Mouse (Mus musculus) embryonic facial prominence, embryonic 13.5 days (tissue): ENCODE results near the gene Kcnh5. TPM values are rescaled to one million over a fixed set of nuclear protein-coding genes. Genes with fewer than 3 reads are reported as not detected.

ENCODE experiments used
- ATAC-seq: fragments of 200-750 bp; cut with Nextera tagmentation; 2 replicates; pipeline ENCODE4 v1.8.0; 2017; ENCODE audit warnings: low read depth; ENCODE audit not compliant: insufficient number of reproducible peaks, insufficient read depth, low FRiP score, low TSS enrichment
- H3K27ac ChIP-seq: fragments of 300-500 bp; sonication (generic); 2 replicates; pipeline ENCODE4 v1.5.1; 2015; ENCODE audit warnings: moderate library complexity, mild to moderate bottlenecking, inconsistent platforms
- H3K27me3 ChIP-seq: fragments of 300-500 bp; sonication (generic); 2 replicates; pipeline ENCODE4 v1.6.1; 2015; ENCODE audit warnings: mild to moderate bottlenecking, inconsistent platforms
- H3K36me3 ChIP-seq: fragments of 300-500 bp; sonication (generic); 2 replicates; pipeline ENCODE4 v1.6.1; 2015; ENCODE audit warnings: mild to moderate bottlenecking, inconsistent platforms
- H3K4me1 ChIP-seq: fragments of 300-500 bp; sonication (generic); 2 replicates; pipeline ENCODE4 v1.6.1; 2015; ENCODE audit warnings: inconsistent platforms
- H3K4me2 ChIP-seq: fragments of 300-500 bp; sonication (generic); 2 replicates; pipeline ENCODE4 v1.6.1; 2015; ENCODE audit warnings: moderate library complexity, mild to moderate bottlenecking, inconsistent platforms
- H3K4me3 ChIP-seq: fragments of 300-500 bp; sonication (generic); 2 replicates; pipeline ENCODE4 v1.5.1; 2015; ENCODE audit warnings: mild to moderate bottlenecking, inconsistent platforms
- H3K9ac ChIP-seq: fragments of 300-500 bp; sonication (generic); 2 replicates; pipeline ENCODE4 v1.6.1; 2015; ENCODE audit warnings: mild to moderate bottlenecking, inconsistent platforms
- H3K9me3 ChIP-seq: fragments of 300-500 bp; sonication (generic); 2 replicates; pipeline ENCODE4 v1.6.1; 2016; ENCODE audit warnings: inconsistent platforms
- WGBS: fragments of 180-500 bp; shearing (Covaris S2); methylation state at CpG from one replicate; pipeline ENCODE4 v1.1.7; 2015; ENCODE audit warnings: mixed read lengths; 5-methylcytosine and 5-hydroxymethylcytosine counted together
- polyA plus RNA-seq: library from polyadenylated mRNA; unstranded; fragments of >200 nt; fragmentation: Nextera tagmentation; extraction: Ambion mirVana; gene quantifications from 2 replicates; pipeline ENCODE4 v1.2.1, GENCODE M21; 2015

The Kcnh5 gene
- polyA plus RNA-seq = 0.25 and 0.51 TPM in 2 replicates

DNA sequence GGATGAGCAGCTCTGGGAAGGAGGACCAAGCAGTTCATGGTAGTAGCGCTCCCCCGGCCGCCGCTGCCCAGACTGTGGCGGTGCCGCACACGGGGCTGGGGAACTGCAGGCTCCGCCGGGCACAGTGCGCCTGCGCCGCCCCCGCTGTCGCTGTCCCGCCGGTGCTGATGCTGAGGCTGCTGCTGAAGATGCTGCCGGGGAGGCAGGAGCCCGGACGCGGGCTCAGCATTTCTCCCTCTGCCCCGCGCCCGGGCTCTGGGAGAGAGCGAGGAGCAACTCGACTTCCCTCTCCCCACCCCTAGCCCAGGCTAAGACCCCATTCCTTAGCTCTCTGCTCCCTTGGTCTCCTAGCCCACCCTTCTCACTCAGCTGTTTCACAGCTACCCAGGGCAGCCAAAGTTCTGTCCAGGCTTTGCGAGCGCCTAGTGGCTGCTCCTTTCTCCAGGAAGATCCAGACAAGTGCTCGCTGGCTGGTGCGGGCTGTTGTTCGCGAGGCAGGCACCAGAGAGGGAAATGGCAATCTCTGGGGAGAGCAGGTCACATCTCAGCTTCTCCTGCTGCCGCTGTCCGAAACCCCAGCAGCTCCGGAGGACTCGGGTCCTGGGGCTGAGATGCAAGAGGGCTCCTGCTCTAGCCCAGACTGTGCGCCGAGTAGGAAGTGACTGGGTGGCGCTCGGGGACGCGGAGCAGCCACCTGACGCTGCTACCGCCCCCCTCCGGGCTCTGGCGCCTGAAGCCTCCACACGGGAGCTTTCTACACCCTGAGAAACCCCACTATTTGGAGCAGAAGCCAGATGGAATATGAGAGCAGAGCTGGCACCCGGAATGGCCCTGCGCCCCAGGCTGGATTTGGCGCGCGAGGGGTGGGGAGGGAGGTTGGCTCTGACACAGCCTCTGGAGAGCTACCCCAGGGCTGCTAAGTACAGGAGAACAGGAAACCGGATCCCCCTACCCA is at the start of gene Kcnh5:
Gene Kcnh5 (minus strand): TSS at position 642 of the 955 bp plus-strand sequence.
- peak; percentile 73 for ATAC-seq
- H3K4me3 ChIP-seq = peak within 1 kb of the TSS; percentile 51
- peaks cover 74% of the 10 kb centered on the region for H3K27me3 ChIP-seq
- H3K4me2 ChIP-seq = peak within 1 kb of the TSS; percentile 88
- no peak within 1 kb of the TSS for H3K27ac ChIP-seq
- H3K9me3 ChIP-seq = no peaks in the 10 kb centered on the region
- WGBS = under 1% methylated on average over 48 of the region's 52 CpGs
- H3K36me3 ChIP-seq = no peaks in the 10 kb centered on the region
- peaks cover 21% of the 10 kb centered on the region for H3K4me1 ChIP-seq
- H3K9ac ChIP-seq = peak within 1 kb of the TSS; percentile 58

DNA sequence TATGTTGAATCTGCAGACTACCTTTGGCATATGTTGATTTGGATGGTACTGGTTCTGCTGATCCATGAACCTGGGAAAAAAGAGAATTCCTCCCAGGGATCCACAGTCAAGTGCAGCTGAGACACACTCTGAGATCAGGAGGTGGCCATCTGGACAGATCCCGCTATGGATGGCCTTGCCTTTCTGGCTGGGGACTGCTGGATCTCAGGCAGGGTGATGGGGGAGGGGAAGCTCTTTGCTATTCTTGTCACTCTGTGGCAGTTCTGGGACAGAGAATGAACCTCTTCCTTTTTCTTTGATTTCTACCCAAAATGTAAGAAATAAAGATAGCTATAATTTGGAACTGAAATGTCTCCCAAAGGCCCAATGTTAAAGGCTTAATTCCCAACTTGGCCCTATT is 46.8 kb upstream of the Kcnh5 start:
- no peaks in the 10 kb centered on the region for H3K4me1 ChIP-seq
- no peak overlapping the region for H3K9ac ChIP-seq
- H3K27me3 ChIP-seq = no peaks in the 10 kb centered on the region

GRCm38 (mm10) chr12:75189413-75189812 is 12.3 kb upstream of the Kcnh5 start:
- H3K4me1 ChIP-seq = no peaks in the 10 kb centered on the region
- ATAC-seq = no peak
- H3K9ac ChIP-seq = no peak overlapping the region
- 64% methylated on average over 2 of the region's 2 CpGs for WGBS
- H3K27me3 ChIP-seq = no peaks in the 10 kb centered on the region
- no peaks in the 10 kb centered on the region for H3K36me3 ChIP-seq
- H3K4me3 ChIP-seq = no peak overlapping the region
- no peak overlapping the region for H3K4me2 ChIP-seq
- H3K9me3 ChIP-seq = no peaks in the 10 kb centered on the region
- H3K27ac ChIP-seq = no peak overlapping the region

More for the DNA sequence above, 46.8 kb upstream of the Kcnh5 start:
- H3K36me3 ChIP-seq = no peaks in the 10 kb centered on the region
- H3K4me3 ChIP-seq = no peak overlapping the region
- H3K27ac ChIP-seq = no peak overlapping the region
- 77% methylated on average over 1 of the region's 1 CpGs for WGBS
- no peak overlapping the region for H3K4me2 ChIP-seq
- H3K9me3 ChIP-seq = 0 out of 2 replicates have a peak, but pooled peaks cover 3% of the 10 kb centered on the region
- no peak for ATAC-seq

GRCm38 (mm10) chr12:75182646-75183045 is 5.5 kb upstream of the Kcnh5 start:
- no peak overlapping the region for H3K4me3 ChIP-seq
- no peak overlapping the region for H3K4me2 ChIP-seq
- no peaks in the 10 kb centered on the region for H3K36me3 ChIP-seq
- no peak overlapping the region for H3K9ac ChIP-seq
- WGBS = 82% methylated on average over 7 of the region's 7 CpGs
- H3K4me1 ChIP-seq = peaks cover 5% of the 10 kb centered on the region
- ATAC-seq = no peak
- H3K27ac ChIP-seq = no peak overlapping the region
- no peaks in the 10 kb centered on the region for H3K9me3 ChIP-seq
- H3K27me3 ChIP-seq = peaks cover 35% of the 10 kb centered on the region

- 50% methylated on average over 8 of the region's 8 CpGs for WGBS
These were observed 2.4 kb upstream of the Kcnh5 start for GRCm38 (mm10) chr12:75179491-75179890.

GRCm38 (mm10) chr12:75177646-75178030 is 506 bp upstream of the Kcnh5 start:
- Histone ChIP-seq H3K36me3 (no peaks in the 10 kb centered on the region), H3K4me3 (peak overlapping the region; percentile 51), H3K27ac (no peak overlapping the region), H3K4me2 (peak overlapping the region; percentile 88), H3K27me3 (peaks cover 73% of the 10 kb centered on the region), H3K9me3 (no peaks in the 10 kb centered on the region), H3K9ac (0 out of 2 replicates have a peak overlapping the region, but pooled peaks have one; percentile 58), H3K4me1 (peaks cover 21% of the 10 kb centered on the region)
- ATAC-seq = no peak
- 3% methylated on average over 13 of the region's 13 CpGs for WGBS

More at GRCm38 (mm10) chr12:75179491-75179890, 2.4 kb upstream of the Kcnh5 start:
- Histone ChIP-seq H3K9me3 (no peaks in the 10 kb centered on the region), H3K27ac (no peak overlapping the region), H3K27me3 (peaks cover 64% of the 10 kb centered on the region), H3K9ac (no peak overlapping the region), H3K4me3 (no peak overlapping the region), H3K36me3 (no peaks in the 10 kb centered on the region), H3K4me2 (no peak overlapping the region), H3K4me1 (peaks cover 21% of the 10 kb centered on the region)
- ATAC-seq = no peak

GRCm38 (mm10) chr12:75175931-75176565 is 1.1 kb downstream of the Kcnh5 start:
- WGBS = 3% methylated on average over 19 of the region's 19 CpGs
- Histone ChIP-seq H3K9ac (peak overlapping the region; percentile 58), H3K9me3 (no peaks in the 10 kb centered on the region), H3K4me2 (peak overlapping the region; percentile 88), H3K36me3 (no peaks in the 10 kb centered on the region), H3K27ac (no peak overlapping the region), H3K4me1 (peaks cover 21% of the 10 kb centered on the region), H3K4me3 (peak overlapping the region; percentile 51), H3K27me3 (peaks cover 71% of the 10 kb centered on the region)
- peak; percentile 44; the same call in 1 of the 2 replicates for ATAC-seq

DNA sequence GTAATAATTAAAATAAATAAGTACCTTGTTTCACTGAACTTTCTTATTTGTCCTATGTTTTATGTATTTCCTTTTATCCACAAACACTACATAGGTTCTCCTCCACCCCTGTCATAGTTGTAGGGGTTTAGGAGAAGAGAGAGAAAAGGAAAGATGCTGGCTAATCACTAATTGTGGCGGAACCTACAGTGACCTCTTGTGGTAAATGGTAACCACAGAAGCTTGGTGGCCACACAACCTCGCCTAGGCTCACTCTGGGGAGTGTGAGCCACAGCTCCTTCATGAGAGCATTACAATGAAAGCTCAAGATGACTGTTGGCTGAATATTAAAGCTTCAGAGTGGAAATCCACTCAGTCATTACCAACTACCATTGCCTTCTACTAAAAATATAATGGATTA is 6.2 kb downstream of the Kcnh5 start:
- 26% methylated on average over 2 of the region's 2 CpGs for WGBS
- H3K4me2 ChIP-seq = no peak overlapping the region
- H3K27me3 ChIP-seq = peaks cover 27% of the 10 kb centered on the region
- H3K36me3 ChIP-seq = no peaks in the 10 kb centered on the region
- ATAC-seq = no peak
- H3K9ac ChIP-seq = no peak overlapping the region
- no peak overlapping the region for H3K4me3 ChIP-seq
- no peaks in the 10 kb centered on the region for H3K4me1 ChIP-seq
- H3K27ac ChIP-seq = no peak overlapping the region
- H3K9me3 ChIP-seq = peaks cover 3% of the 10 kb centered on the region; the same call in 1 of the 2 replicates

DNA sequence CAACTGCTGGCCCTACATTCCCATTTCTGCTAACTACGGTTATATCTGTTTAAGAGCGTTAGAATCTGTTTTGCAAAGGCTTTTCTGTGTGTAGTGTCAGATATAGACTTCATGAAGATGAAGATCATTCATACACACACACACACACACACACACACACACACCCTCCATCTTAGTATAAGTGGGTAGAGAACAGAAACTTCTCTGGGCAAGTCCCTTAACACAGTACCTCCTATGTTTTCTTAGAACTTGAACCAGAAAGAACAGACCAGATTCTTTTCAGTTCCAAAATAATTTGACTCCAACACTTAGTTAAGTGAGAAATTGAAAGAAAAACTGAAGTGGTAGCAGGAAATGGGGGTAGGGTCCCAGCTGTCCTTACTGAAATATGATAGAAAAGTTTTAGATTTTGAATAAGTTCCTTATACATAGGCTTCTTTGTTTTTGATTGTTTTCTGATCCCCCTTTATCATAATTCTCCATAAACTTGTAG is 24.0 kb downstream of the Kcnh5 start:
- WGBS = 82% methylated on average over 2 of the region's 2 CpGs
- H3K4me3 ChIP-seq = no peak overlapping the region
- H3K9ac ChIP-seq = no peak overlapping the region
- H3K4me2 ChIP-seq = no peak overlapping the region
- no peaks in the 10 kb centered on the region for H3K4me1 ChIP-seq
- H3K9me3 ChIP-seq = no peaks in the 10 kb centered on the region
- ATAC-seq = no peak
- H3K36me3 ChIP-seq = no peaks in the 10 kb centered on the region
- no peak overlapping the region for H3K27ac ChIP-seq
- no peaks in the 10 kb centered on the region for H3K27me3 ChIP-seq

DNA sequence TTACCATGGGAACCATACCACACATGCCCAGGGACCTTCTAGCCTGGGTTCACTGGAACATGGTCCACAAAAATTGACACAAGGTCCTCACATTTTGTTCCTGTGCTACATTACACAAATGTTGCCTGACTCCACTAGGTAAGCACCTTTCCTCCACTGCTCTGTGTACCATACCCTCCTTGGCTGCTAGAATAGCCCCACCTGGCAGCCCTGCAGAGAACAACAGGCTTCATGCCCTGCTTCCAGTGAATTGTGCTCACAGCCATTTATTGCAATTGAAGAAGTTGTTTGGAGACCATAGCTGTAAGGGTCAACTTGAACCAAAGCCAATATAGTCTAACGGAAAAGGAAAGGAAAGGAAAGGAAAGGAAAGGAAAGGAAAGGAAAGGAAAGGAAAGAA is 37.3 kb downstream of the Kcnh5 start:
- 88% methylated on average over 1 of the region's 1 CpGs for WGBS
- H3K36me3 ChIP-seq = no peaks in the 10 kb centered on the region
- H3K9me3 ChIP-seq = no peaks in the 10 kb centered on the region
- H3K9ac ChIP-seq = no peak overlapping the region
- no peak overlapping the region for H3K4me2 ChIP-seq
- no peak overlapping the region for H3K4me3 ChIP-seq
- H3K4me1 ChIP-seq = no peaks in the 10 kb centered on the region
- no peak for ATAC-seq
- H3K27me3 ChIP-seq = no peaks in the 10 kb centered on the region
- no peak overlapping the region for H3K27ac ChIP-seq

DNA sequence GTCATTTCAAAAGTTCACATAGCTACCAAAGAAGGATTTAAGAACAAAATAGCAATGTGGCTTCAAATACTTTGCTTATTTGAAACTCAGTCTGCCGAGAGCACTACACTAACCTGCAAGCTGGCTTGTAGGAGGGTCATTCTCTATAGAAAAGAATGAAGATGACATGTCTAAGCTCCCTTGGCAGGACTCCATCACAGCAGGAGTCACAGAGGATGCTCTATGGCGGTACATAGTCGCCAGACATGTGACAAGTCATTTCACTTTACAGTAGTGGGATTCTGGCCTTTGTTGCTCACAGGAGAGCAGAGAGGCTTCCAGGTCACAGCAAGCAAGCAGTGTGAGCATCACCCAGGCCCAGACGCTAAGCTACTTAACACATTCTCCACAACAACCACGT is 85.2 kb downstream of the Kcnh5 start:
- Histone ChIP-seq H3K27ac (no peak overlapping the region), H3K9me3 (no peaks in the 10 kb centered on the region), H3K36me3 (no peaks in the 10 kb centered on the region), H3K4me1 (no peaks in the 10 kb centered on the region), H3K4me2 (no peak overlapping the region), H3K9ac (no peak overlapping the region), H3K4me3 (no peak overlapping the region), H3K27me3 (no peaks in the 10 kb centered on the region)
- WGBS = 85% methylated on average over 5 of the region's 5 CpGs
- ATAC-seq = no peak
